Mouse (Mus musculus): ENCODE measurements around the gene Eloa.

Gene Eloa

GRCm38 (mm10) chr4:136030968-136031909 is 9.7 kb upstream of the Eloa start:
- peak; percentile 55 to 58 for DNase-seq

GRCm38 (mm10) chr4:136028689-136029088 is 7.1 kb upstream of the Eloa start:
- no peak for DNase-seq

- DNase-seq: no peak
These were observed 6.6 kb upstream of the Eloa start for GRCm38 (mm10) chr4:136028132-136028564.

DNA sequence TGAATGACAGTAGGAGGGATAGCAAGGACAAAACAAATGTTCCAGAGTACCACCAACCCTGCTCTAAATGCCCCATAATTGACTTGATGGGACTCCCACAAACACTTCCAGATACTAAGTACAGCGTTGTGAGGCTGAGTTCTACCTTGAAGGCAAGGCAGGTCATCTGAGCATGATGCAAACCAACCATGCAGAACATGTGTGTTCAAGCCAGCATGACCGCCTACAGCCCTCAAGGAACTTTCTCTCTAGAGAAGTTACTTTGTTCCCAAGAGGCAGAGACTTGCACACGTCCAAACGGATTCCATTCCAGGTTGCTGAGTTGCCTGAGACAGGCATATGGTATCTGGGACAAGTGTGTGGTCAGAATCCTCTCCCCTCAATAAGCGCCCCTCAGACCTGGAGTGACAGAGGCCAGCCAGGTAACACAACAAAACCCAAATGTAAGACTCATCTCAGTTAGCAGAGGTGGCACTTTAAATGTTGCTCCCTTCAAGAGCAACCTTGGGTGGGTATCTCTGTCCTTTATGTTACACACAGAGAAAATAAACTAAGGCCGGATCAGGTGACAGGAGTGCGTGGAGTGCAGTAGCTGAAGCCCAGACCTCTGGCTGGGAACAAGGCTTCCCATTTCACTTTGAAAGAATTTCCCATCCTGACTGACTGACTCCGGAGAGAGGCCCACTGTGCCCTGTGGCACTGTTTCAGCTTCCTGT is 6.0 kb upstream of the Eloa start:
- peak; percentile 52 to 56 for DNase-seq

DNA sequence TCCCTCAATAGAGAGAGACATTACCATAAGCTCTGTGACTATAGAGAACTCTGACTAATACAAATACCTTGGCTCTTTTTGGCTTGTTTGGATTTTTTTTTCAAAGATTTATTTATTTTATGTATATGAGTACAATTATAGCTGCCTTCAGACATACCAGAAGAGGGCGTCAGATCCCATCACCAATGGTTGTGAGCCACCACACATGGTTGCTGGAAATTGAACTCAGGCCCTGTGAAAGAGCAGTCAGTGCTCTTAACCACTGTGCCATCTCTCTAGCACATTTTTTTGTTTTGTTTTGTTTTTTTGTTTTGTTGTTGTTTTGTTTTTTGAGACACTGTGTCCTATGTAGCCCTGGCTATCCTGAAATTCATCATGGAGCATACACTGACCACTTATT is 3.8 kb upstream of the Eloa start:
- no peak for DNase-seq

GRCm38 (mm10) chr4:136022924-136023323 is 1.4 kb upstream of the Eloa start:
- peak; percentile 39 to 44 for DNase-seq

DNA sequence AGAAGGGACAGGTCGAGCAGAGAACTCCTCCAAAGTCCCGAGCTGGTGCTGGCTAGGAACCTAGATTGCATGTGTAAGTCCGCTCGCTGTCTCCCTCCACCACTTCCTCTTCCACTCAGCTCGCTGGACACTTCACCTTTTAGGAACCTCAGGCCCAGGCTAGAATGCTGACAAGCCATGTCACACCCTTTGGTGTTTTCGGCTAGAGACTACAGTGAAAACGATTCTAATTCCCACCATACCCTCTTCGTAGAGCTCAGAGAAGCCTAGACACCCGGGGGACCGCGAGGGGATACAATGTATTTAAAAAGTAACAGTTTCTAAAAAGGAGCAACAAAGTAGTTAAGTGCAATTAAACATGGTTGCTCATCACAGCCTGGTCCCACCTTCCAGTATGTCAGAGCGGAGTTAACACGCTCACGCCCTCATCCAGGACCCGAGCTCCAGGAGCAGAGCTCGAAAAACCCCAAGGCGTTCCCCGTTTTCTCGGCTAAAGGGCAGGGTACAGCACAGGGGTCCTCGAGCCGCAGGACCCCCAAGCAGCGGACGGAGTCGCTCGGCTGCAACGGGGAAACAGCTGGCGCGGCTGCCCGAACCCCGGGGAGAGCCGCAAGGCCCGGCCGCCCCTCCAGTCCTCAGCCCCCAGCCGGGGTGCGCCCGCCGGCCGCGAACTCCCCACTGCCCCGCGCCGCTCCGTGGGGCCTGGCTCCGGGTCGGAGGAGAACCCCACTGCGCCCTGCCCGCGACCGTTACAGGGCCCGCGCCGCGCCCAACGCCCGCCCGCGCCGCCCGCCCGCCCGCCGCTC is 617 bp downstream of the Eloa start:
- DNase-seq: peak; percentile 16 to 34

DNA sequence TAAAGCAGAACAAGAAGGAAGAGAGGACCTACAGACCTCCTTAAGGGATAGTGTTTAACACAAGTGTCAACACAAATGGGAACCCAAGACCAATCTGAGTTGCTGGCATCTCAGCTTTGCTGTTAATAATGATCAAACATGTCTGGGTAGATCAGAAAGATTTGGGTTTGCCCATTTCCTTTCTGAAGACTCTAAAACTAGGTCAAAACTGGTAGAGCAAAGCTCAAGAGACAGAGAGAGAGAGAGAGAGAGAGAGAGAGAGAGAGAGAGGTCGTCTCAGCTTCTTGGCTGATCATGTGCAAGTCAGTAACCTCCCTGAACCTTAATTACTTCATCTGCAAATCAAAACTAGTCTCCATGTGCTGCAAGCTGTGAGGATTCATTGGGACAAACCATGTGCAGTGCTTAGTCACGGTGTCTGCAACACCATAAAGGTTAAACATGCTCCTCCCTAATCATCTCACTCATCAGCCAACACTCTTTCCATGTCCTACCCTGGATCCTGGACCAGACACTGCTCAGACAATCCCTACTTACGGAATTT is 5.4 kb downstream of the Eloa start:
- no peak for DNase-seq

GRCm38 (mm10) chr4:136010586-136010985 is 11.0 kb downstream of the Eloa start:
- no peak for DNase-seq

- DNase-seq: peak in 1 of 2 experiments; percentile 18
These were observed 12.6 kb downstream of the Eloa start for GRCm38 (mm10) chr4:136008782-136009447.

GRCm38 (mm10) chr4:136006821-136007220 is 14.7 kb downstream of the Eloa start:
- no peak for DNase-seq

DNA sequence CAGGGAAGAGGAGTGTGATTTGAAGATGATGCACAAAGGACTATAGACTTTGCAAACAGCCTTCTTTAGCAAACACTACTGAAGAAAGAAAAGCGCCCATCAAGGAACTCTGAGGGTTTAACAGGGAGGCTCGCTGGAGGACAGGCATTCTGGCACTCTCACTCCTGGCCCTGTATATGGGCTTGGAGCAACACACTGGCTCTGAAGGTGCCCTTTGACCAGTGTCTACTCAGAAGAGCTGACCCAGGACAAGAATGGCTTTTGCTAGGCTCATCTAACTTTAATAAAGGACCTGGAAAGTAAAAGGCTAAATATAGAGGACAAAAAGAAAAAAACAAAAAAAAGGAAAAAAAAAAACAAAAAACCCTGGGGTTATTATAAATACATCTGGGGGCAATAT is 16.6 kb downstream of the Eloa start:
- peak; percentile 34 to 40 for DNase-seq

- DNase-seq: no peak
These were observed 17.4 kb downstream of the Eloa start for GRCm38 (mm10) chr4:136004107-136004675.

- no peak for DNase-seq
These were observed 26.4 kb downstream of the Eloa start for GRCm38 (mm10) chr4:135995118-135995517.

- DNase-seq: no peak
These were observed 27.6 kb downstream of the Eloa start for GRCm38 (mm10) chr4:135993941-135994340.

GRCm38 (mm10) chr4:135987714-135988113 is 33.8 kb downstream of the Eloa start:
- DNase-seq: no peak

- DNase-seq: peak; percentile 92 to 94
These were observed 34.4 kb downstream of the Eloa start, which contains the start of gene Pithd1 for GRCm38 (mm10) chr4:135986943-135987710. Gene Pithd1 (minus strand): TSS chr4:135987264.

- no peak for DNase-seq
These were observed 35.1 kb downstream of the Eloa start for GRCm38 (mm10) chr4:135986301-135986942.

GRCm38 (mm10) chr4:135985769-135986168 is 35.8 kb downstream of the Eloa start:
- no peak for DNase-seq

- no peak for DNase-seq
These were observed 36.4 kb downstream of the Eloa start for GRCm38 (mm10) chr4:135985193-135985592.
